Mouse (Mus musculus) kidney, embryonic 16.5 days (tissue): ENCODE data around the gene Hibadh. TPM values are rescaled to one million over a fixed set of nuclear protein-coding genes. Genes with fewer than 3 reads are reported as not detected.
A peak's percentile ranks its signal among the peaks of the same experiment; 100 is the strongest.

Experiments
- ATAC-seq: fragments of 200-750 bp; cut with Nextera tagmentation; 2 replicates; pipeline ENCODE4 v1.8.0; 2017; ENCODE audit warnings: moderate TSS enrichment; ENCODE audit not compliant: low FRiP score, low TSS enrichment
- H3K27ac ChIP-seq: fragments of 300-500 bp; sonication (generic); 2 replicates; pipeline ENCODE4 v1.5.1; 2014; ENCODE audit warnings: low read length
- H3K27me3 ChIP-seq: fragments of 300-500 bp; sonication (generic); 2 replicates; pipeline ENCODE4 v1.6.1; 2014; ENCODE audit warnings: low read length, control low read depth, mixed read lengths; ENCODE audit not compliant: insufficient read depth
- H3K36me3 ChIP-seq: fragments of 300-500 bp; sonication (generic); 2 replicates; pipeline ENCODE4 v1.6.1; 2014; ENCODE audit warnings: low read length, control low read depth, mixed read lengths; ENCODE audit not compliant: insufficient read depth
- H3K4me1 ChIP-seq: fragments of 300-500 bp; sonication (generic); 2 replicates; pipeline ENCODE4 v1.6.1; 2014; ENCODE audit warnings: low read length, control low read depth, mixed read lengths; ENCODE audit not compliant: insufficient read depth
- H3K4me2 ChIP-seq: fragments of 300-500 bp; sonication (generic); replicated peaks from 2 replicates; pipeline ENCODE4 v1.6.1; 2014; ENCODE audit warnings: low read depth, low read length
- H3K4me3 ChIP-seq: fragments of 300-500 bp; sonication (generic); 2 replicates; pipeline ENCODE4 v1.5.1; 2014; ENCODE audit warnings: mild to moderate bottlenecking, low read length
- H3K9ac ChIP-seq: fragments of 300-500 bp; sonication (generic); replicated peaks from 2 replicates; pipeline ENCODE4 v1.6.1; 2014; ENCODE audit warnings: low read length
- H3K9me3 ChIP-seq: fragments of 300-500 bp; sonication (generic); 2 replicates; pipeline ENCODE4 v1.6.1; 2016; ENCODE audit warnings: low read length, control low read depth
- WGBS: fragments of 180-500 bp; shearing (Covaris S2); extraction: QIAGEN DNeasy Blood & Tissue Kit; methylation state at CpG from one replicate; pipeline ENCODE4 v1.1.7; 2014; 5-methylcytosine and 5-hydroxymethylcytosine counted together
- polyA plus RNA-seq: library from polyadenylated mRNA; unstranded; fragments of >200 nt; fragmentation: Nextera tagmentation; extraction: Ambion mirVana; gene quantifications from 2 replicates; pipeline ENCODE4 v1.2.1, GENCODE M21; 2015

Gene Hibadh
- polyA plus RNA-seq, 1 experiment from 2014 or later, result 171 TPM

DNA sequence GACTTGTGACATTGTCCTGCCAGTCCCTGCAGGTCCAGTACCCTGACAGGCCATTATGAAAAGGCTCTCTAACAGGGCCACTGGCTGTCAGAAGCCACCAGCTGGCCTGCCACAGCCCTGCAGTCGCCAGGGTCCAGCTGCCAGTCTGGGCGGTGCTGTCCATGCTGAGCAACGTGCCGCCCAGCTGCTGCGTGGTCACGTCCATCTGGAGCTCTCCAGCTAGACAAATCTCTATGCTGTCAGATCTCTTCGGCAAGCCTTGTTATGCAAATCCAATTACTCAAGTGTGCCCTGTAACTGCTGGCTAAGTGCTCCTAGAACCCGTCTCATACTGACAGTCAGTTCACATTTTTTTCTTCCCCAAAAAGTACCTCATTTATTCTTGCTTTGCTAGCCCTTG, 55.8 kb downstream of the Hibadh start:
- Histone ChIP-seq H3K4me2 (no peak overlapping the region), H3K27me3 (no peaks in the 10 kb centered on the region), H3K9ac (no peak overlapping the region), H3K27ac (0 out of 2 replicates have a peak overlapping the region, but pooled peaks have one; percentile 12), H3K4me3 (no peak overlapping the region; the same call in 1 of the 2 replicates), H3K4me1 (peaks cover 10% of the 10 kb centered on the region), H3K9me3 (no peaks in the 10 kb centered on the region), H3K36me3 (peaks cover 6% of the 10 kb centered on the region; the same call in 1 of the 2 replicates)
- ATAC-seq, result peak; percentile 83
- WGBS, result 14% methylated on average over 8 of the region's 8 CpGs

DNA sequence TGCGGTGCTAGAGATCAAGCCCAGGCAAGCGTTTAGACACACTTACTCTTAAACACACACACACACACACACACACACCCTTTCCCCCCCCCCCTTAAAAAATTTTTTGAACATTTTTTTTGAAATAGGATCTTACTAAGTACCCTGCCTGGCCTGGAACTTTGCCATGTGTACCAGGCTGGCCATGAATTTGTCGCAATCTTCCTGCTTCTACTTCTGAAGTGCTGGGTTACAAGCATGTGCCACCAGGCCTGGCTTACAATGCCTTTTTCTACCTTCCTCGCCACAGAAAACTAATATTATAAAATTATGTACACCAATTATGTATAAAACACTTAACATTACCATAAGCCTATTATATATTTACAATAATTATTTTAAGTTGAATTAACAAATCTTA, 59.1 kb downstream of the Hibadh start:
- Histone ChIP-seq H3K4me1 (peaks cover 10% of the 10 kb centered on the region), H3K4me3 (no peak overlapping the region), H3K36me3 (no peaks in the 10 kb centered on the region), H3K27me3 (no peaks in the 10 kb centered on the region), H3K9ac (no peak overlapping the region), H3K4me2 (no peak overlapping the region), H3K27ac (no peak overlapping the region), H3K9me3 (no peaks in the 10 kb centered on the region)
- ATAC-seq, result no peak
- 87% methylated on average over 4 of the region's 4 CpGs for WGBS

DNA sequence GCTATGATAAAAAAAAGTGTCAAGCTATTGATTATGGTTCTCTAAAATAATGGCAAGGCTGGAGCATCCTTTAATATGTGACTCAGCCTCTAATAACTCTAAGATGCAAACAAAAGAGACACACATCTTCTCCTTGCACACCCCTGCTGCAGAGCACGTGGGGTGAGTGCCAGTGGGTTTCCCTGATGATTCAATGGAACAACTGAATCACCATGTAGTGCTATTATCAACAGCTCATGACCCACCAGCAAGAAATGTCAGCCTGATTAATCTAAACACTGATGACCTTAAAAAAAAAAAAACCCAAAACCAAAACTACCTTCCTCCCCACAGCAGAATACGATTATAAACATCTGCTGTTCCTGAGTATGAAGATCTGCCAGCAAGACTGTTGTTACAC, 61.9 kb downstream of the Hibadh start:
- H3K4me3 ChIP-seq, result no peak overlapping the region
- no peaks in the 10 kb centered on the region for H3K27me3 ChIP-seq
- H3K36me3 ChIP-seq, result no peaks in the 10 kb centered on the region
- H3K4me2 ChIP-seq, result no peak overlapping the region
- ATAC-seq, result no peak
- no peaks in the 10 kb centered on the region for H3K4me1 ChIP-seq
- 66% methylated on average over 2 of the region's 2 CpGs for WGBS
- no peaks in the 10 kb centered on the region for H3K9me3 ChIP-seq
- no peak overlapping the region for H3K9ac ChIP-seq
- no peak overlapping the region for H3K27ac ChIP-seq

DNA sequence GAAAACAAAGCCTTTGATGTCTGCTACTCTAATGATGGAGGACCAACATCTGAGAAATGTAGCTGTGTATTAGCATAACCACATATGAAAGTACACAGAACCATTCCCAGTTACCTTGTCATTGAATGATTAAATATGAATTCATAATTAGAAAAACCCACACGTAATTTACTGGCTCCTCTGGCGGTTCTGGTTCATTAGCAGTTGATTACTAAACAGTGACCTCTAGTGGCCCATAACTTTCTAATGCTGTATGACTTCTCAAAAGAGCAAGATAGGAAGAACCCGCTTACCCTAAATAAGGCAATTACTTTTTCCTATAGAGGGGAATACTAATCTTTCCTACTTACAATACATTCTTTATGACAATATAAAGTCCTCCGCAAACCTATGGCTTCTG, 62.9 kb downstream of the Hibadh start:
- H3K9ac ChIP-seq, result no peak overlapping the region
- H3K4me1 ChIP-seq, result no peaks in the 10 kb centered on the region
- no peaks in the 10 kb centered on the region for H3K9me3 ChIP-seq
- no peak overlapping the region for H3K4me3 ChIP-seq
- H3K27me3 ChIP-seq, result no peaks in the 10 kb centered on the region
- no peaks in the 10 kb centered on the region for H3K36me3 ChIP-seq
- no peak overlapping the region for H3K27ac ChIP-seq
- WGBS, result 29% methylated on average over 4 of the region's 4 CpGs
- ATAC-seq, result no peak
- no peak overlapping the region for H3K4me2 ChIP-seq

DNA sequence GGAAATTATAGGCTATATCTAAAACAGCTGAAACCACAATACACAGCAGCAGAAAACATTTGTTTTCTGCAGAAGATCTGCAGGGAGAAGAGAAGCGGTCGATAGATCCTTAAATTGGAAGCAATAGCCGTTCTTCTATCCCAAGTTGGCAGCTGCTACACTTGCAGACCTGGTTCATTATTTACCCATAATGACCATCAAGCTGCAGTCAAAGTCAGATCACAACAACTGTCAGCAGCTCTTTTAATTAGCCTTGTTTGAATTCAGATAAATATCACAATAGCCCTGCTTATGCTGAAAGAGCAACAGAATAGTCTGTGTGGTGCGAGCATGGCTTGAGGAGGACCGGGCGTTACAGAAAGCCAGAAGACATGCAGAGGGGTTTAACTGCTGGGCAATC, 71.5 kb downstream of the Hibadh start:
- ATAC-seq, result no peak
- Histone ChIP-seq H3K4me2 (no peak overlapping the region), H3K9me3 (0 out of 2 replicates have a peak, but pooled peaks cover 3% of the 10 kb centered on the region), H3K4me3 (no peak overlapping the region), H3K4me1 (no peaks in the 10 kb centered on the region; the same call in 1 of the 2 replicates), H3K36me3 (no peaks in the 10 kb centered on the region), H3K27me3 (no peaks in the 10 kb centered on the region), H3K9ac (no peak overlapping the region), H3K27ac (no peak overlapping the region)
- 84% methylated on average over 6 of the region's 6 CpGs for WGBS

DNA sequence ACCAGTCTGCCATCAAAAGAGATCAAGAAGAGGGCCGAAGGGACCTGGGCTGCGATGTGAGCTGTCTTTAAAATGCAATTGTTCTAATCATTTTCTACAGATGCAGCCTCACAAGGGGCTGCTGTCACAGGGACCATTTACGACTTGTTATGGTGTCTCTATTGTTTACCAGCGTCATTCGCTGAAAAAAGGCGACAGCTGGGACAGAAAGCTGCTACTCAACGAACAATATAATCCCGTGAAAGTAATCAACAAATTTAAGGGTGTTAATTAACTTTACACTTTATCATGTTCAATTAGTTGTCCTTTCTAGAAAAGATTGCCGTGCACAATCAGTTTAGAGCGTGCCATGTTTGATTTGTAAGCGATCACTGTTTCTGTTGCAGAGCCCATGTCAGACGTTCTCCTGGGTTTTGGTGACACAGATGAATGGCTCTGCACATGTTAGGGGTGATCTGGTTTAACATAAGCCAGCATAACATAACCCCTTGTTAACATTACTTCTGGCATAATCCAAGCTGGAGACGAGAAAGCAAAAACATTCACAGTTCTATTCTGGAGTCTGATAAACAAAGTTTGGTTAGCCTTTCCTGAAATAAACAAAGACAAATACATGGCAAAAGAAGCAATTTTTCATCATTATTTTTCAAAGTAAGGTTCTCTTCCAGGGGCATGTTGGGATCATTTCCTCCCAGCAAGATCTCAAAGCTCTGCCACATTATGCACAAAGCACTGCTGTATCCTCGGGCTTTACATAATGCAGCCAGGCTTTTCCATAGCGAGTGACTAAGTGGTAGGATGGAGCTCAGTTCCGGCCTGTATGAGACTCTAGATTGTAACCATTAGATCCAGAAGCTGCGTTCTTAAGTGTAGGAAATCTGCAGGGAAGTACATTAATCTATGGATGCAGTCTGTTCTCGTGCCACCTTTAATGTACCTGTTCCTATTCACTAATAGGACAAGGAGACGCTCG, 72.6 kb downstream of the Hibadh start:
- Histone ChIP-seq H3K36me3 (no peaks in the 10 kb centered on the region), H3K27me3 (no peaks in the 10 kb centered on the region), H3K4me3 (no peak overlapping the region)

DNA sequence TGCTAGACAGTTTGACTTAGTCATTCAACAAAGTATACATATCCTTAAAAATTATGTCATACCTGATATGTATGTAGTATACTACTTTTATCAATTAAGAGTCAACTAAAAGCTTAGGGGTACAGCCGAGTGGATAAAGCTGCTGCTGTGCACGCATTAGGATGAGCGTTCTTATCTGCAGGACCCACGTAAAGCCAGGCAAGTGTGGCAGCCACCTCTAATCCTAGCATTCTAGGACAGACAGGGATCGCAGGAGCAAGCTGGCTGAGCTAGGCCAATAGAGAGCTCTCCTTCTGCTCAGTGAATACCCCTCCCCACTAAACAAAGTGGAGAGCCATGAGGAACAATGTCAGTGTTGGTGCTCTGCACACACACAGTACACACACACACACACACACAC, 75.0 kb downstream of the Hibadh start:
- Histone ChIP-seq H3K9me3 (no peaks in the 10 kb centered on the region), H3K4me2 (no peak overlapping the region), H3K27me3 (no peaks in the 10 kb centered on the region), H3K36me3 (no peaks in the 10 kb centered on the region), H3K27ac (no peak overlapping the region), H3K9ac (no peak overlapping the region), H3K4me3 (no peak overlapping the region), H3K4me1 (no peaks in the 10 kb centered on the region; the same call in 1 of the 2 replicates)
- WGBS, result 87% methylated on average over 5 of the region's 5 CpGs
- no peak for ATAC-seq

More for the DNA sequence above, 72.6 kb downstream of the Hibadh start:
- H3K4me2 ChIP-seq, result no peak overlapping the region
- no peak overlapping the region for H3K9ac ChIP-seq
- no peak for ATAC-seq
- WGBS, result 52% methylated on average over 20 of the region's 20 CpGs
- H3K4me1 ChIP-seq, result no peaks in the 10 kb centered on the region; the same call in 1 of the 2 replicates
- H3K9me3 ChIP-seq, result 0 out of 2 replicates have a peak, but pooled peaks cover 3% of the 10 kb centered on the region
- H3K27ac ChIP-seq, result no peak overlapping the region

DNA sequence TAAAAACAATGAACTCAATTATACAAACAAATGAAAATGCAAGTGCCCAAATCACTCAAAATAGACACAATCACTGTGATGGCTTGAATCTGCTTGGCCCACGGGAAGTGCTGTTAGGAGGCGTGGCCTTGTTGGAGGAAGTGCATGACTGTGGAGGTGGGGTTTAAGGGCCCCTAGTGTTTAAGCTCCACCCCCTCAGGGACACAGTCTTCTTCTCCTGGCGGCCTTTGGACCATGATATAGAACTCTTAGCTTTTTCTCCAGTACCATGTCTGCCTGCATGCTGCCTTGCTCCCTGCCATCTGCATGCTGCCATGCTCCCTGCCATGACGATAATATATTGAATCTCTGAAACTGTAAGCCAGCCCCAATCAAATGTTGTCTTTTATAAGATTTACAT, 77.2 kb downstream of the Hibadh start:
- Histone ChIP-seq H3K4me3 (no peak overlapping the region), H3K27ac (no peak overlapping the region)
- ATAC-seq, result no peak

DNA sequence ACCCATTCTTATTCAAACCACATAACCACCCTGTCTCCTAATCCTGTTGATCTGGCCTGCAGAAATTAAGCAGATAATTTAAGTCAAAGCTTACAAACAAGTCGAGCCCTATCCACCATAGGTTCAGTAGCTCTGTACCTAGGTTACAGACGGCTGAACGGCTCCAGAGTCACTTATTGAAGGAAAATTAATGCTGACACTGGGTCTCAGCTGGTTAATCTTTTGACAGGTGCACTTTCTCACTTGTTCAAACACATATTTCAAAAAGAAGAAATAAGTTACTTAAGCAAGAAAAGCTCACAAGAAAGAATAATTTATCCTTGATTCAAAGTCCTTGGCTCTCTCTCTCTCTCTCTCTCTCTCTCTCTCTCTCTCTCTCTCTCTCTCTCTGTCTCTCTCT, 81.1 kb downstream of the Hibadh start:
- Histone ChIP-seq H3K9ac (no peak overlapping the region), H3K27me3 (no peaks in the 10 kb centered on the region), H3K4me1 (no peaks in the 10 kb centered on the region), H3K36me3 (no peaks in the 10 kb centered on the region), H3K27ac (no peak overlapping the region), H3K4me3 (no peak overlapping the region), H3K4me2 (no peak overlapping the region), H3K9me3 (no peaks in the 10 kb centered on the region)
- ATAC-seq, result no peak
- 66% methylated on average over 3 of the region's 3 CpGs for WGBS

More for the DNA sequence above, 77.2 kb downstream of the Hibadh start:
- Histone ChIP-seq H3K9me3 (no peaks in the 10 kb centered on the region), H3K4me2 (no peak overlapping the region), H3K9ac (no peak overlapping the region), H3K4me1 (no peaks in the 10 kb centered on the region), H3K36me3 (no peaks in the 10 kb centered on the region), H3K27me3 (no peaks in the 10 kb centered on the region)
- WGBS, result 88% methylated on average over 4 of the region's 4 CpGs

DNA sequence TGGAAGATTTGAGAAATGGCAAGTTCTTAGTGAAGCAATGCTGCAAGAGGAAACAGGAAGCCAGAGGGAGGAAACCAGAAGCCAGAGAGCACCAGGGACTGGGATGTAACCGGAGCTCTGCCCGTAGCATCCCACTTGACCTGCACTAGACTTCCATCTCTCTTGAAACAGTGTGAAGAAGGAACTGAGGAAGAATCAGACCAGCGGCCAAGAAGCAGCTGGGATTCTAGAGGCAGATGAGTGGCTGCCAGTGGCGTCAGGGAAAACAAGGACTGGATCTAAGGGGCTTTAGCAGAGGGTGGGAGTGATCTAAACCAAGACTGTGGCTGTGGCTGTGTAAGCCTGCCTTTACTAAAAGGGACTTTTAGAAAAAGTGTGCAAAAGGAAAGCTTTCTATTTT, 95.8 kb downstream of the Hibadh start:
- no peak overlapping the region for H3K9ac ChIP-seq
- peaks cover 25% of the 10 kb centered on the region for H3K36me3 ChIP-seq
- H3K9me3 ChIP-seq, result no peaks in the 10 kb centered on the region
- no peaks in the 10 kb centered on the region for H3K27me3 ChIP-seq
- no peak overlapping the region for H3K4me2 ChIP-seq
- 25% methylated on average over 4 of the region's 4 CpGs for WGBS
- peak; percentile 59; the same call in 1 of the 2 replicates for ATAC-seq
- no peak overlapping the region for H3K4me3 ChIP-seq
- no peak overlapping the region for H3K27ac ChIP-seq
- no peaks in the 10 kb centered on the region for H3K4me1 ChIP-seq
